Mouse (Mus musculus) heart, adult 2 months (tissue): ENCODE measurements around the gene Myb.
"Not testable (repeated sequence)": the region's sequence is repeated elsewhere in the genome, so short reads cannot be mapped to it uniquely, and the experiment has no call there.

Source experiments
- CTCF ChIP-seq: fragments of 200-600 bp; IDR thresholded peaks from 2 replicates; pipeline ENCODE4 v1.8.1; 2022; ENCODE audit warnings: antibody characterized with exemption, mild to moderate bottlenecking, moderate library complexity
- POLR2A ChIP-seq: fragments of 200-500 bp; IDR thresholded peaks from 2 replicates; pipeline ENCODE4 v1.6.1; 2011; ENCODE audit warnings: mild to moderate bottlenecking, low read depth, low read length, control low read depth; ENCODE audit not compliant: insufficient read depth

DNA sequence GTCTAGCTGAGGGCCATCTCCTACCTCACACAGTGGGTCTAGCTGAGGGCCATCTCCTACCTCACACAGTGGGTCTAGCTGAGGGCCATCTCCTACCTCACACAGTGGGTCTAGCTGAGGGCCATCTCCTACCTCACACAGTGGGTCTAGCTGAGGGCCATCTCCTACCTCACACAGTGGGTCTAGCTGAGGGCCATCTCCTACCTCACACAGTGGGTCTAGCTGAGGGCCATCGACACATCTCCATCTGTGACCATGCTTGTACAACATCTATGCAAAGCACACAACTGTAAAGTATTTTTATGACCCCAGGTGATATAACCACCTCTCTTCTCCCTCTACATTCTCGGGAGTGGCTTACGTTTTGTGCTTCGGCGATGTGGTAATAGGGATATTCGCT is 10.8 kb downstream of the Myb start:
- TF ChIP-seq CTCF, POLR2A: not testable (repeated sequence)
